Mouse (Mus musculus): Measurements from ENCODE around the gene Mfap1b.
A peak's percentile ranks its signal among the peaks of the same experiment; 100 is the strongest.

Mfap1b gene

GRCm38 (mm10) chr2:121423166-121423565 lies 50.7 kb downstream of the Mfap1b start:
- no peak for DNase-seq

GRCm38 (mm10) chr2:121418476-121418875 lies 55.4 kb downstream of the Mfap1b start:
- no peak for DNase-seq

GRCm38 (mm10) chr2:121416356-121416755 lies 57.5 kb downstream of the Mfap1b start:
- DNase-seq = no peak

GRCm38 (mm10) chr2:121415591-121415990 lies 58.3 kb downstream of the Mfap1b start:
- DNase-seq = no peak

GRCm38 (mm10) chr2:121415103-121415502 lies 58.8 kb downstream of the Mfap1b start:
- DNase-seq = no peak

GRCm38 (mm10) chr2:121414139-121414685 lies 59.7 kb downstream of the Mfap1b start:
- DNase-seq = no peak

GRCm38 (mm10) chr2:121413387-121414042 lies 60.4 kb downstream of the Mfap1b start, which contains the start of the genes Pdia3 and Catsper2:
TSS of gene Pdia3 (plus strand) at chr2:121413775.
TSS of gene Catsper2 (minus strand) at chr2:121413792.
- DNase-seq = peak; percentile 98

GRCm38 (mm10) chr2:121412843-121413386 lies 61.0 kb downstream of the Mfap1b start:
- DNase-seq = no peak

All from kidney, postnatal 14 days (tissue).